Mouse (Mus musculus) limb, embryonic 11.5 days (tissue): ENCODE data around the gene Clcnka. TPM values are rescaled to one million over a fixed set of nuclear protein-coding genes. Genes with fewer than 3 reads are reported as not detected.
A peak's percentile ranks its signal among the peaks of the same experiment; 100 is the strongest.

Experiments
- ATAC-seq: fragments of 200-750 bp; cut with Nextera tagmentation; 2 replicates; pipeline ENCODE4 v1.8.0; 2017; ENCODE audit warnings: low read depth; ENCODE audit not compliant: insufficient number of reproducible peaks, low FRiP score, low TSS enrichment
- DNase-seq: peaks from one replicate; pipeline ENCODE4 v3.0.0-alpha.2; 2015; ENCODE audit warnings: low spot score
- H3K27ac ChIP-seq: fragments of 300-500 bp; sonication (generic); replicated peaks from 2 replicates; pipeline ENCODE4 v1.5.1; 2014; ENCODE audit warnings: low read depth, mild to moderate bottlenecking, low read length
- H3K27me3 ChIP-seq: fragments of 300-500 bp; sonication (generic); 2 replicates; pipeline ENCODE4 v1.6.1; 2014; ENCODE audit warnings: mild to moderate bottlenecking, low read length, mixed read lengths; ENCODE audit not compliant: control insufficient read depth, insufficient read depth
- H3K36me3 ChIP-seq: fragments of 300-500 bp; sonication (generic); 2 replicates; pipeline ENCODE4 v1.6.1; 2014; ENCODE audit warnings: mild to moderate bottlenecking, low read length, moderate library complexity, mixed read lengths; ENCODE audit not compliant: control insufficient read depth, insufficient read depth
- H3K4me1 ChIP-seq: fragments of 300-500 bp; sonication (generic); 2 replicates; pipeline ENCODE4 v1.6.1; 2014; ENCODE audit warnings: low read length, mixed read lengths; ENCODE audit not compliant: control insufficient read depth, insufficient read depth
- H3K4me2 ChIP-seq: fragments of 300-500 bp; sonication (generic); 2 replicates; pipeline ENCODE4 v1.6.1; 2014; ENCODE audit warnings: low read depth, mild to moderate bottlenecking, moderate library complexity; ENCODE audit not compliant: severe bottlenecking
- H3K4me3 ChIP-seq: fragments of 300-500 bp; sonication (generic); 2 replicates; pipeline ENCODE4 v1.5.1; 2014; ENCODE audit warnings: low read depth, low read length
- H3K9ac ChIP-seq: fragments of 300-500 bp; sonication (generic); 2 replicates; pipeline ENCODE4 v1.6.1; 2014; ENCODE audit warnings: mild to moderate bottlenecking, low read length
- H3K9me3 ChIP-seq: fragments of 300-500 bp; sonication (generic); 2 replicates; pipeline ENCODE4 v1.6.1; 2016; ENCODE audit warnings: low read length; ENCODE audit not compliant: control insufficient read depth
- WGBS: fragments of 180-500 bp; shearing (Covaris S2); extraction: QIAGEN DNeasy Blood & Tissue Kit; methylation state at CpG from one replicate; pipeline ENCODE4 v1.1.7; 2014; 5-methylcytosine and 5-hydroxymethylcytosine counted together
- polyA plus RNA-seq: library from polyadenylated mRNA; unstranded; fragments of >200 nt; fragmentation: Nextera tagmentation; extraction: Ambion mirVana; gene quantifications from 2 replicates; pipeline ENCODE4 v1.2.1, GENCODE M21; 2014

The Clcnka gene
- polyA plus RNA-seq, 1 experiment from 2014 or later: 0.21 TPM

DNA sequence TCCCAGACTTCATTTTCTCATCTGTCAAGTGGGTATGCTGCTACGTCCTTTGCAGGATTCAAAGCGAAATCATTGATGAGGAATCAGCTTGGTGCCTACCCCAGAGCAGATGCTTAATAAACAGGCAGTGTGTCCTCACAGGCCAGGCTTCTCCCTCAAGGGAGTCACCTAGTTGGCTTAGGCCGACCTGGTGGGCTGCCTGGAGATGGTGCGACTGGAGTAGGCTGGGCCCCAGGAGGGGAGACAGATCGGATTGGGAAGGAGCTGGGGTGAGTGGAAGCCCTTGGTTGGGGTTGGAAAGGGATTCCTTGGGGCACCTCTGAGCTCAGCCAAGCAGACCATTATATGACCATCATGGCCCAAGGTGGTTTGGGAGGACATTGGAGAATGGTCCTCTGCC, 26.1 kb downstream of the Clcnka start:
- ATAC-seq: no peak
- no peaks in the 10 kb centered on the region for H3K9me3 ChIP-seq
- peaks cover 16% of the 10 kb centered on the region for H3K27me3 ChIP-seq
- DNase-seq: no peak
- no peak overlapping the region for H3K9ac ChIP-seq
- H3K27ac ChIP-seq: no peak overlapping the region
- H3K4me3 ChIP-seq: no peak overlapping the region
- H3K4me1 ChIP-seq: no peaks in the 10 kb centered on the region
- no peak overlapping the region for H3K4me2 ChIP-seq
- WGBS: 92% methylated on average over 5 of the region's 5 CpGs
- H3K36me3 ChIP-seq: no peaks in the 10 kb centered on the region

DNA sequence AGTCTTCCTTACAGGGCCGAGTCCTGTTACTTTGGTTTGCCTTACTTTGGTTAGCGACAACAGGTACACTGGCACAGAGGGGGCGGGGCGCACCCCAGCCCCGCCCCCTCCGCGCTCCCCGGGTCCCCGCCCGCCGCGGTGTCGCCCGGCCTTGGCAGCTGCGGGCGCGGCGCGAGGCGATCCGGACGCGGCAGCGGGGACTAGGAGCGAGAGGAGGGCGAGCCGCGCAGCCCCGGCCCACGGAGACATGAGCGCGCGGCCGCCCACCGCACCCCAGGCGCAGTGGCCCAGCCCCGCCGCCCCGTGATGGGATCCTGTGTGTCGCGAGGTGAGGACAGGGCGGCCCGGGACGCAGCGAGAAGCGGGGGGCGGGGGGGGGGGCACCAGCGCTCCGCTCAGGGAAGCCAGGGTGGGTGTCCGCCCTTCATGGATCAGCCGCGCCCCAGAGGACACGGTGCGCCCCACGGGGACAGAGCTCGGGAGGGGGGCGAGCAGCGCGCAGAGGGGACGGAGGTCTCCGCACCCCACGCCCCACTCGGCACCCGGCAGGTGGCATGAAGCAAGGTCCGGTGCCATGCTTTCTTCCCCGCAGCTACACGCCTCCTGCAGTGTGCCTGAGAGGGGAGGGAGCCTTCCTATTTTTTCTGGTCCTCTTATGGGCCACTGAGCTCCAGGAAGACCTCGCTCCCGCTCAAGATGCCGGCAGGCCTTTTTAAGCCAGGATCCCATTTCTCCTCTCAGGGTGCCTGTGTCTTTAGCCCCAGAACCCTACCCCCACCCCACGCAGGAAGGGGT, 30.3 kb downstream of the Clcnka start, which contains the start of gene Fam131c:
Gene Fam131c (plus strand): TSS at position 224 of the 795 bp plus-strand sequence.
- ATAC-seq (no peak; the same call in 1 of the 2 replicates), DNase-seq (no peak)
- Histone ChIP-seq H3K9ac (peak within 1 kb of the TSS; percentile 44), H3K4me1 (no peaks in the 10 kb centered on the region), H3K27me3 (peaks cover 41% of the 10 kb centered on the region), H3K9me3 (no peaks in the 10 kb centered on the region), H3K36me3 (no peaks in the 10 kb centered on the region), H3K27ac (no peak within 1 kb of the TSS), H3K4me2 (peak within 1 kb of the TSS; percentile 90), H3K4me3 (peak within 1 kb of the TSS; percentile 53)
- WGBS: under 1% methylated on average over 53 of the region's 71 CpGs

DNA sequence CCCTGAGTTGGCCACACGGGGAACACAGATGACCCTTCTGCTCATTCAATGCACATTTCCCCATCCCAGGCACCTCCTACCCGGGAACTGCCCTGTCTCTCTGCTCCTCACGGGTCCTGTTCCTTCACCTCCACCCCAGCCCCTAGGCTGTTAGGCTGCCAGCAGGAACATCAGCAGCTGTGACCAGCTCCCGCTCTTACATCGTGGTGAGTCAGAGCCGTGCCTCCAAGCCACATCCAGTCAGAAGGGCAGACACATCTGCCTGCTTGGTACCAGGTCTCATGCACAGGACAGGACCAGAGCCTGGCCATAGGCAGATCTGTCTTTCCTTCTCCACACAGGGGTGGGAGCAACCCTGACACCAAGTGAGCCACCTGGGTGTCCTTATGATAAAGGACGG, 32.6 kb downstream of the Clcnka start:
- H3K27me3 ChIP-seq: peaks cover 41% of the 10 kb centered on the region
- DNase-seq (no peak), ATAC-seq (no peak)
- WGBS: 51% methylated on average over 7 of the region's 7 CpGs
- no peaks in the 10 kb centered on the region for H3K4me1 ChIP-seq
- H3K36me3 ChIP-seq: no peaks in the 10 kb centered on the region
- H3K4me3 ChIP-seq: no peak overlapping the region
- peak overlapping the region; percentile 9; the same call in 1 of the 2 replicates for H3K9ac ChIP-seq
- H3K4me2 ChIP-seq: no peak overlapping the region
- H3K27ac ChIP-seq: no peak overlapping the region
- H3K9me3 ChIP-seq: no peaks in the 10 kb centered on the region

DNA sequence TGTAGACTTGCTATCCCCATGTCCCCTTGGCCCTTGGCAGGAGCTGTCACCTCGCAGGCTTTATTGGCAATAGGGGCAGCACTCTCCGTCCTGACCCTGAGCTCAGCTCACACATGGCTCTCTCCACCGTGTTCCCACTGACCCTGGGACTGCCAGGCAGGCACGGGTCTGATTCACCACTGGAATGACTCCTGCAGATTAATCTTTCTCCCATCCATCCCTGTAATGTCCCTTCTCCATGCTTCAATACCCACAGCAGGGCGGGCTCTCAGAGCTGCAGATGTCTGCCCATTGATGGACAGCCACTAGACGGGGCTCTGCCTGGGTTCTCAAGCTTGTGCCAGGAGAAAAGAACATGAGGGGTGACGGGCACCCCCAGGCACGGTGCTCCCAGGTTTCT, 33.4 kb downstream of the Clcnka start:
- Histone ChIP-seq H3K9me3 (no peaks in the 10 kb centered on the region), H3K4me1 (no peaks in the 10 kb centered on the region), H3K4me3 (no peak overlapping the region), H3K27me3 (peaks cover 41% of the 10 kb centered on the region), H3K27ac (no peak overlapping the region), H3K4me2 (no peak overlapping the region), H3K9ac (no peak overlapping the region), H3K36me3 (no peaks in the 10 kb centered on the region)
- DNase-seq (no peak), ATAC-seq (no peak)
- WGBS: 66% methylated on average over 8 of the region's 8 CpGs

DNA sequence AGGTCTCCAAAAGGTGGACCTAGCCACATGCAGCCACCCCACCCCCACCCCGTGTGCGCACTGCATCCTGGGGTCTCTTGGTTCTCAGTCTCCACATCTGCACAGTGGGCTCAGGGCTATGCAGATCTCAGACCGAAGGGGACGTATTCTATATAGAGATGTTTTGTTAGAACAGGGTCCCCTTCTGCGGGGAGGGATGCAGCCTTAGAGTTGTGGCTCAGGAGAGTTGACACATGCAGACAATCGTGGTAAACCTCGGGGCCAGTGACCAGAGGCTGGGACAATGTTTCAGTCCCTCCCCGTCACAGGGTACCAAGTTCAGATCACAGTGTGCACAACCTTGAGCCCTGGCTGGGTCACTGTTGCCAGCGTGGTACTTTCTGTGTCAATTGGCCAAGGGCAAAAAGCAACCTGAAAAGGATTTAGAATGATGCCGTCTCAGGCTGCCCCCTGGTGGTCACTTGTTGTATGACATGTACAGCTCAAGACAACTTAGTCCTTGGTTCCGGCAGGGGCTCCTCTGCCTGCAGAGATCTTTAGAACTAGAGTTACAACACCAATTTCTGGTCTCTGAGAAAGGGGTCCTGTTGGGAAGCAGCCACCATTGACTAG, 35.5 kb downstream of the Clcnka start:
- no peak overlapping the region for H3K4me3 ChIP-seq
- ATAC-seq (no peak), DNase-seq (peak; percentile 96)
- peaks cover 31% of the 10 kb centered on the region for H3K27me3 ChIP-seq
- 26% methylated on average over 11 of the region's 11 CpGs for WGBS
- H3K9me3 ChIP-seq: no peaks in the 10 kb centered on the region
- H3K27ac ChIP-seq: no peak overlapping the region
- no peaks in the 10 kb centered on the region for H3K4me1 ChIP-seq
- no peak overlapping the region for H3K4me2 ChIP-seq
- no peaks in the 10 kb centered on the region for H3K36me3 ChIP-seq
- no peak overlapping the region for H3K9ac ChIP-seq

DNA sequence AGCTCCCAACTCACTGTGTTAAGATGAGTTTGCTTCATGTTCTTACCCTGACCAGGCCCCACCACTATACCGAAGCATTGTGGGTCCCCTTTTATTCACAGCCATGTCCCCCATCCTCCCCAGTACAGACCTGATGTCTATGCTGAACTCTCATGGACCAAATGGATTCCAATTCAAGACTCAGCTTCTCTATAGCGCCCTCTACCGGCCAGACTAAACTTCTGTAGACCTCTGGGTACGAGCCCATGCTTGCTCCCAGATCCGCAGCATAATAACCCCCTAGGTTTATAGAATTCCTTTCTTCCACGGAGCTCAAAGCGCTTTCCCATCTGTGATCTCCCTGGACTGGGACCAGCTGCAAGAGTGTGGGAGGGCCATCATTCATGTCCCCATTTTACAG, 37.7 kb downstream of the Clcnka start:
- Histone ChIP-seq H3K27me3 (peaks cover 10% of the 10 kb centered on the region), H3K9me3 (no peaks in the 10 kb centered on the region), H3K4me2 (no peak overlapping the region), H3K4me3 (no peak overlapping the region), H3K9ac (no peak overlapping the region), H3K27ac (no peak overlapping the region), H3K4me1 (no peaks in the 10 kb centered on the region), H3K36me3 (no peaks in the 10 kb centered on the region)
- ATAC-seq: no peak
- DNase-seq: peak; percentile 77
- 25% methylated on average over 7 of the region's 7 CpGs for WGBS

DNA sequence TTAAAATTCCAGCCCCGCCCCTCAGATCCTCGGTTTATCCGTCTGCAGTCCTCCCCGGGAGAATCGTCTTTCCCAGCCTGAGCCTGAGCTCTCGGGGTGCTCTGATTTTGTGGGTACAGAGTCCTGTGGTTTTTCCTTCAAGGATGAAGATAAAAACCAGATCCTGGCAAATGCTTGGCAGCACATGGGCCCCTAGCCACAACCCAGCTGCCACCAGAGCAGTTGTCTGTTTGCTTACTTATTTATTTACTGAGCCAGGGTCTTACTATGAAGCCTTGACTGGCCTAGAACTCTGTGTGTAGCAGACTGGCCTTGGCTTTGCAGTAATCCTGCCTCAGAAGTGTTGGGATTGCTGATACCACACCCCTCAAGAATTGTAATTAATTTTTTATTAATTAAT, 39.3 kb downstream of the Clcnka start:
- Histone ChIP-seq H3K27me3 (peaks cover 1% of the 10 kb centered on the region; the same call in 1 of the 2 replicates), H3K27ac (no peak overlapping the region), H3K4me3 (no peak overlapping the region), H3K9me3 (no peaks in the 10 kb centered on the region), H3K36me3 (no peaks in the 10 kb centered on the region), H3K9ac (no peak overlapping the region), H3K4me2 (no peak overlapping the region), H3K4me1 (no peaks in the 10 kb centered on the region)
- no peak for DNase-seq
- ATAC-seq: no peak
- WGBS: 85% methylated on average over 6 of the region's 6 CpGs

DNA sequence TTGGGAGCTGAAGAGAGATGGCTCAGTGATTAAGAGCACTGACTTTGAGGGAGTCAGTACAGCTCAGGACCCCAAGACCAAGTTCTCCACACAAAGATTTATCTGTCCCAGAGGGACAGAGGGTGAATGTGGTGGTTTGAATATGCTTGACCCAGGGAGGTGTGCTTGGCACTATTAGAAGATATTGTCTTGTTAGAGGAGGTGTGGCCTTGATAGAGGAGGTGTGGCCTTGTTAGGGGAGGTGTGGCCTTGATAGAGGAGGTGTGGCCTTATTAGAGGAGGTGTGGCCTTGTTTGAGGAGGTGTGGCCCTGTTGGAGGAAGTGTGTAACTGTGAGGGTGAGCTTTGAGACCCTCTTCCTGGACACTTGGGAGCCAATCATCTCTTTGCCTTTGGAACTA, 40.7 kb downstream of the Clcnka start:
- Histone ChIP-seq H3K9ac (no peak overlapping the region), H3K4me3 (no peak overlapping the region), H3K4me1 (no peaks in the 10 kb centered on the region), H3K9me3 (no peaks in the 10 kb centered on the region), H3K27ac (no peak overlapping the region), H3K4me2 (no peak overlapping the region), H3K36me3 (no peaks in the 10 kb centered on the region), H3K27me3 (no peaks in the 10 kb centered on the region)
- DNase-seq (no peak), ATAC-seq (no peak)
